Mouse (Mus musculus): ENCODE measurements around the gene Wdr46.

DNA sequence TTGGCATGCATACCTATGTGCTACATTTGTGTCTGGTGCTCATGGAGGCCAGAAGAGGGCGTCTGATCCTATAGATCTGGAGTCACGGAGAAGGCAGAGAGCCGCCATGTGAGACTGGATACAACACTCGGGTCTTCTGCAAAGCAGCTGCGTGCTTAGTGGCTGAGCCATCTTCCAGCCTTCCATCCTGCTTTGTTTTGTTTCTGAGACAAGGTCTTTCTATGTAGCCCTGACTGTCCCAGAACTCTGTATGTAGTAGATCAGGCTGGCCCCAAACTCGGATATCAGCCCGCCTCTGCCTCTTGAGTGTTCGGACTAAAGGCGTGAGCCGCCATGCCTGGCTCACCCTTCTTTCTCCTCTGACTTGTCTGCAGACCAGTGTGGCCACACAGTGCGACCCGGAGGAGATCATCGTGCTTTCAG lies 25.5 kb upstream of the Wdr46 start:
- TF ChIP-seq CTCF (IDR thresholded peaks at IDR 0.05) (peak; percentile 22), EP300 (IDR thresholded peaks at IDR 0.05; ENCODE audit: insufficient read depth, low read depth, low read length) (no peak), POLR2A (IDR thresholded peaks at IDR 0.05; ENCODE audit: insufficient read depth, low read depth, low read length) (no peak)

Data from heart, adult 2 months (tissue).